Mouse (Mus musculus) spleen, adult 2 months (tissue): Measurements from ENCODE around the gene Gm20431.

Source experiments
- CTCF ChIP-seq: fragments of 200-500 bp; IDR thresholded peaks from 2 replicates; pipeline ENCODE4 v1.5.1; 2011; ENCODE audit warnings: mild to moderate bottlenecking, inconsistent platforms; ENCODE audit not compliant: insufficient read depth, insufficient read length, insufficient replicate concordance; ENCODE audit errors: extremely low read depth
- POLR2A ChIP-seq: fragments of 200-500 bp; IDR thresholded peaks from 2 replicates; pipeline ENCODE4 v1.6.1; 2011; ENCODE audit warnings: low read depth, low read length, inconsistent platforms

GRCm38 (mm10) chr2:167570815-167571214 is 90.5 kb downstream of the Gm20431 start:
- TF ChIP-seq CTCF (no peak), POLR2A (no peak)
